ENCODE assay signal across 25 mouse cellular contexts in genomic region chr7:94581475-94581874, GRCm38 (mm10).
A peak's percentile ranks its signal among the peaks of the same experiment; 100 is the strongest.
DNase-seq lines count a peak whose midpoint lies in the region; ATAC-seq lines count a peak whose summit lies in the region.
"Had no signal": no experiment of that assay in that cellular context is flagged by ENCODE, and none has a peak within 500 bp of the region (broad histone marks: within the 10 kb centered on the region; RNA-seq: fewer than 3 reads in every experiment).

No protein-coding gene starts in this region.

- WGBS in forebrain, embryonic 14.5 days, result 42% methylated on average over 3 of the region's 3 CpGs
- WGBS in forebrain, embryonic 11.5 days, result 47% methylated on average over 3 of the region's 3 CpGs
- 38% methylated on average over 3 of the region's 3 CpGs for WGBS in midbrain, embryonic 13.5 days
- WGBS in midbrain, embryonic 11.5 days, result 58% methylated on average over 3 of the region's 3 CpGs

- H3K9me3 ChIP-seq in forebrain, embryonic 14.5 days (replicated peaks; ENCODE audit: control insufficient read depth, low read length), result no peaks in the 10 kb centered on the region
- no peaks in the 10 kb centered on the region for H3K9me3 ChIP-seq in forebrain, embryonic 11.5 days (ENCODE audit: control insufficient read depth, low read length)
- H3K9me3 ChIP-seq in midbrain, embryonic 13.5 days, result no peaks in the 10 kb centered on the region
- H3K9me3 ChIP-seq in midbrain, embryonic 11.5 days (ENCODE audit: control insufficient read depth, low read length), result no peaks in the 10 kb centered on the region
- H3K9me3 ChIP-seq: embryonic facial prominence, embryonic 10.5 days; embryonic facial prominence, embryonic 13.5 days; heart, embryonic 12.5 days; heart, embryonic 15.5 days; hindbrain, embryonic 10.5 days had no signal

- no peaks in the 10 kb centered on the region for H3K27me3 ChIP-seq in forebrain, embryonic 14.5 days (replicated peaks; ENCODE audit: control insufficient read depth, insufficient read depth, low read length)
- no peaks in the 10 kb centered on the region for H3K27me3 ChIP-seq in forebrain, embryonic 11.5 days (ENCODE audit: control insufficient read depth, insufficient read depth, low read length)
- no peaks in the 10 kb centered on the region for H3K27me3 ChIP-seq in midbrain, embryonic 13.5 days
- H3K27me3 ChIP-seq in midbrain, embryonic 11.5 days (ENCODE audit: control insufficient read depth, insufficient read depth, low read length), result no peaks in the 10 kb centered on the region
- H3K27me3 ChIP-seq: embryonic facial prominence, embryonic 13.5 days; heart, embryonic 12.5 days; heart, embryonic 15.5 days had no signal

- no peaks in the 10 kb centered on the region for H3K4me1 ChIP-seq in forebrain, embryonic 14.5 days (ENCODE audit: control insufficient read depth, insufficient read depth, low read length)
- no peaks in the 10 kb centered on the region for H3K4me1 ChIP-seq in forebrain, embryonic 11.5 days (replicated peaks; ENCODE audit: control insufficient read depth, insufficient read depth, low read length)
- no peaks in the 10 kb centered on the region for H3K4me1 ChIP-seq in midbrain, embryonic 13.5 days (replicated peaks)
- H3K4me1 ChIP-seq in midbrain, embryonic 11.5 days (ENCODE audit: control insufficient read depth, insufficient read depth, low read length), result no peaks in the 10 kb centered on the region
- H3K4me1 ChIP-seq: embryonic facial prominence, embryonic 10.5 days; embryonic facial prominence, embryonic 13.5 days; heart, embryonic 12.5 days; heart, embryonic 15.5 days; hindbrain, embryonic 10.5 days had no signal

- ATAC-seq in forebrain, embryonic 14.5 days, result 0 out of 2 replicates have a peak, but pooled peaks have one; percentile 57
- ATAC-seq in forebrain, embryonic 11.5 days (replicated peaks; ENCODE audit: low FRiP score), result no peak
- ATAC-seq in midbrain, embryonic 13.5 days, result 0 out of 2 replicates have a peak, but pooled peaks have one; percentile 20
- no peak for ATAC-seq in midbrain, embryonic 11.5 days (ENCODE audit: low FRiP score)
- ATAC-seq: CD4-positive, CD25-positive, alpha-beta regulatory T cell, adult 4 months had no signal

- H3K4me2 ChIP-seq in forebrain, embryonic 14.5 days (ENCODE audit: low read length), result no peak overlapping the region
- no peak overlapping the region for H3K4me2 ChIP-seq in forebrain, embryonic 11.5 days (ENCODE audit: low read depth, low read length, severe bottlenecking)
- no peak overlapping the region for H3K4me2 ChIP-seq in midbrain, embryonic 13.5 days (replicated peaks)
- H3K4me2 ChIP-seq in midbrain, embryonic 11.5 days, result no peak overlapping the region
- H3K4me2 ChIP-seq: embryonic facial prominence, embryonic 13.5 days; heart, embryonic 12.5 days; heart, embryonic 15.5 days; hindbrain, embryonic 14.5 days had no signal

- no peak overlapping the region for H3K27ac ChIP-seq in forebrain, embryonic 14.5 days (ENCODE audit: low read depth, low read length)
- no peak overlapping the region for H3K27ac ChIP-seq in forebrain, embryonic 11.5 days (ENCODE audit: low read depth, low read length)
- H3K27ac ChIP-seq in midbrain, embryonic 13.5 days, result no peak overlapping the region
- no peak overlapping the region for H3K27ac ChIP-seq in midbrain, embryonic 11.5 days (ENCODE audit: low read depth, low read length)
- H3K27ac ChIP-seq: embryonic facial prominence, embryonic 10.5 days; embryonic facial prominence, embryonic 13.5 days; heart, embryonic 15.5 days; hindbrain, embryonic 10.5 days; hindbrain, embryonic 14.5 days had no signal

- H3K4me3 ChIP-seq in forebrain, embryonic 14.5 days (ENCODE audit: low read depth, low read length), result no peak overlapping the region
- H3K4me3 ChIP-seq in forebrain, embryonic 11.5 days (ENCODE audit: low read depth, low read length), result no peak overlapping the region
- no peak overlapping the region for H3K4me3 ChIP-seq in midbrain, embryonic 13.5 days (replicated peaks)
- H3K4me3 ChIP-seq in midbrain, embryonic 11.5 days (ENCODE audit: low read depth, low read length), result no peak overlapping the region
- H3K4me3 ChIP-seq: embryonic facial prominence, embryonic 10.5 days; embryonic facial prominence, embryonic 13.5 days; erythroblast, embryonic 14.5 days; heart, embryonic 12.5 days; heart, embryonic 15.5 days; hindbrain, embryonic 10.5 days had no signal

- DNase-seq in forebrain, embryonic 14.5 days (ENCODE audit: low spot score), result peak; percentile 51
- DNase-seq in forebrain, embryonic 11.5 days (ENCODE audit: low spot score), result no peak
- DNase-seq in midbrain, embryonic 11.5 days (ENCODE audit: low spot score, missing footprints), result no peak
- DNase-seq in retina, postnatal 1 day, result peak; percentile 35
- no peak for DNase-seq in retina, embryonic 14.5 days (ENCODE audit: low spot score)
- DNase-seq: adrenal gland, adult 2 months; adrenal gland, postnatal 14 days; cerebellum, adult 11-12 months; cerebellum, adult 8-10 months; cerebellum, postnatal 10 days; cerebellum, postnatal 36 days; embryo, embryonic 11 days; gastrocnemius, postnatal 25 days; heart, adult 18-20 months; heart, postnatal 10 days; heart, postnatal 36 days had no signal

- H3K9ac ChIP-seq in forebrain, embryonic 14.5 days (ENCODE audit: low read length), result no peak overlapping the region
- no peak overlapping the region for H3K9ac ChIP-seq in forebrain, embryonic 11.5 days (ENCODE audit: low read length)
- H3K9ac ChIP-seq in midbrain, embryonic 13.5 days (replicated peaks), result no peak overlapping the region
- no peak overlapping the region for H3K9ac ChIP-seq in midbrain, embryonic 11.5 days (ENCODE audit: low read length)
- H3K9ac ChIP-seq: embryonic facial prominence, embryonic 13.5 days; heart, embryonic 12.5 days; heart, embryonic 15.5 days; hindbrain, embryonic 14.5 days had no signal

- no peaks in the 10 kb centered on the region for H3K36me3 ChIP-seq in forebrain, embryonic 14.5 days (ENCODE audit: control insufficient read depth, insufficient read depth, low read length)
- H3K36me3 ChIP-seq in forebrain, embryonic 11.5 days (ENCODE audit: control insufficient read depth, insufficient read depth, low read length), result no peaks in the 10 kb centered on the region
- H3K36me3 ChIP-seq in midbrain, embryonic 13.5 days, result no peaks in the 10 kb centered on the region
- H3K36me3 ChIP-seq in midbrain, embryonic 11.5 days (ENCODE audit: control insufficient read depth, insufficient read depth, low read length), result no peaks in the 10 kb centered on the region
- H3K36me3 ChIP-seq: embryonic facial prominence, embryonic 10.5 days; embryonic facial prominence, embryonic 13.5 days; heart, embryonic 12.5 days; heart, embryonic 15.5 days; hindbrain, embryonic 10.5 days had no signal

Comparison
In these comparisons a context has a peak if more than half of its experiments do, and no peak if none do; other contexts are left out.
1. ATAC-seq: peak in forebrain, embryonic 14.5 days (single experiment) and midbrain, embryonic 13.5 days (single experiment); none in forebrain, embryonic 11.5 days (single experiment) and midbrain, embryonic 11.5 days (single experiment).
2. DNase-seq: peak in forebrain, embryonic 14.5 days (single experiment) and retina, postnatal 1 day (single experiment); none in forebrain, embryonic 11.5 days (single experiment), midbrain, embryonic 11.5 days (single experiment) and retina, embryonic 14.5 days (single experiment).